Mouse (Mus musculus) liver, embryonic 14.5 days (tissue): Measurements from ENCODE around the gene Spg7.

Source experiments
- CTCF ChIP-seq: IDR thresholded peaks from 2 replicates; pipeline ENCODE4 v1.5.1; 2016; ENCODE audit warnings: antibody characterized with exemption, low read depth, control low read depth
- EP300 ChIP-seq: IDR thresholded peaks from 2 replicates; pipeline ENCODE4 v1.6.1; 2016; ENCODE audit warnings: antibody characterized with exemption, low read depth

- TF ChIP-seq CTCF = no peak
- no peak for TF ChIP-seq EP300
Observed at GRCm38 (mm10) chr8:123141741-123142462, 79.2 kb downstream of the Spg7 start.
